Mouse (Mus musculus): ENCODE data around the gene Zfp600. TPM values are rescaled to one million over a fixed set of nuclear protein-coding genes. Genes with fewer than 3 reads are reported as not detected.

Zfp600 gene
- not detected in 2 replicates for polyA plus RNA-seq (2012; rRNA removed; ENCODE audit: low replicate concordance)

DNA sequence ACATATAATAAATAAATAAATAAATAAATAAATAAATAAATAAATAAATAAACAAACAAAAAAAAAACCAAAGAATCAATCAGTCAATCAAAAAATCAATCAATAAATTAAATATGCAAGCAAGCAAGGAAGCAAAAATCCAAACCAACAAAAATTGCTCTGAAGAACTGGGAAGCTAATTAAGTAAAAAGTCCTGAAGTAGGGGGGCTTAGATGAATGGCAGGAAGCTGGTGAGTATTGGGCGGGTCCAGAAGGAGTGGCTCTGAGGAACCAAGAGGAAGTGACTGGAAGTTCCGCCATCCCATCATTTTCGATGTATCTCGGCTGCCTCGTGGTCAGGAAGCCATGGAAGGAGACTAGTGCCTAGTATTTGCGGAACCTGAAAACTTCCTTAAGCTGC lies at the start of gene Zfp600:
TSS of gene Zfp600 (plus strand) at position 301 of the 400 bp plus-strand sequence.

Other genes with a start within 250 kb of the Zfp600 start
- not detected in 2 replicates for gene Zfp987, start 59.5 kb upstream of the Zfp600 start, polyA plus RNA-seq (2012; rRNA removed; ENCODE audit: low replicate concordance)